Mouse (Mus musculus) retina, adult 2 months (tissue): ENCODE data around the gene Mad2l1bp.

Source experiments
- DNase-seq: peaks from one replicate; pipeline ENCODE4 v3.0.0-alpha.2; 2012; ENCODE audit warnings: low read depth, low spot score

Mad2l1bp gene

GRCm38 (mm10) chr17:46156680-46157079 is 3.3 kb upstream of the Mad2l1bp start:
- no peak for DNase-seq

GRCm38 (mm10) chr17:46154336-46154735 is 983 bp upstream of the Mad2l1bp start:
- no peak for DNase-seq

GRCm38 (mm10) chr17:46143578-46144423 is 9.6 kb downstream of the Mad2l1bp start, which contains the start of gene Rsph9:
Gene Rsph9, minus strand, starts transcription at chr17:46144216.
- DNase-seq, result no peak

GRCm38 (mm10) chr17:46139872-46140271 is 13.5 kb downstream of the Mad2l1bp start:
- DNase-seq, result no peak

GRCm38 (mm10) chr17:46138563-46139236 is 14.7 kb downstream of the Mad2l1bp start:
- DNase-seq, result no peak

- DNase-seq, result no peak
These were observed 20.5 kb downstream of the Mad2l1bp start for GRCm38 (mm10) chr17:46132862-46133261.

GRCm38 (mm10) chr17:46132058-46132718 is 21.2 kb downstream of the Mad2l1bp start:
- no peak for DNase-seq

GRCm38 (mm10) chr17:46129741-46130498 is 23.4 kb downstream of the Mad2l1bp start:
- no peak for DNase-seq

GRCm38 (mm10) chr17:46127814-46128493 is 25.4 kb downstream of the Mad2l1bp start:
- DNase-seq, result no peak

GRCm38 (mm10) chr17:46126608-46127007 is 26.7 kb downstream of the Mad2l1bp start:
- no peak for DNase-seq

GRCm38 (mm10) chr17:46123953-46124700 is 29.2 kb downstream of the Mad2l1bp start:
- DNase-seq, result no peak

- DNase-seq, result no peak
These were observed 30.1 kb downstream of the Mad2l1bp start for GRCm38 (mm10) chr17:46123285-46123684.

GRCm38 (mm10) chr17:46122791-46123190 is 30.6 kb downstream of the Mad2l1bp start:
- no peak for DNase-seq

GRCm38 (mm10) chr17:46119641-46120040 is 33.7 kb downstream of the Mad2l1bp start:
- DNase-seq, result no peak

- no peak for DNase-seq
These were observed 34.9 kb downstream of the Mad2l1bp start for GRCm38 (mm10) chr17:46118423-46118850.

GRCm38 (mm10) chr17:46117623-46118422 is 35.5 kb downstream of the Mad2l1bp start:
- no peak for DNase-seq

GRCm38 (mm10) chr17:46116881-46117280 is 36.5 kb downstream of the Mad2l1bp start:
- no peak for DNase-seq

GRCm38 (mm10) chr17:46116138-46116537 is 37.2 kb downstream of the Mad2l1bp start:
- DNase-seq, result no peak

GRCm38 (mm10) chr17:46115489-46115888 is 37.9 kb downstream of the Mad2l1bp start:
- no peak for DNase-seq
